Mouse (Mus musculus) spleen, adult 12 weeks (tissue): ENCODE data around the gene Ablim1.

ENCODE experiments used
- DNase-seq: peaks from one replicate; pipeline ENCODE4 v3.0.0; 2022; ENCODE audit warnings: low spot score

The Ablim1 gene

DNA sequence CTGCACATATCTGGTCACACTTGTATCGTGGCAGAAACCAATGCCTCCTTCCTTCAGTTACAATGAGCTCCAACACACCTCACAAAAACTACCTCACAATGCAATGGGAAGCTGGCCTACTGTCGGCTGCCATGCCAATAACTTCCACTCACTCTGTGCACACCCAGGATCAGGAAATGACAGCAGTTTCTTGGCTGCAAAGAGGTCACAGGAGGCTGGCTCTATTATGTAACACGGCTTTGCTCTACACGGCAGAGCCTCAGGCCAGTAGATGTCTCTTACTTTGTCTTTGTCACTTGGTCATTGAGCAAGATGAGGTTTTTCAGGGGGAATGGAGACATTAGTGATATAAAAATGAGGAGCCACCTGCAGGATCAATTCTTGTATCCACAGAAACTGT lies 126.2 kb downstream of the Ablim1 start:
- DNase-seq = no peak

DNA sequence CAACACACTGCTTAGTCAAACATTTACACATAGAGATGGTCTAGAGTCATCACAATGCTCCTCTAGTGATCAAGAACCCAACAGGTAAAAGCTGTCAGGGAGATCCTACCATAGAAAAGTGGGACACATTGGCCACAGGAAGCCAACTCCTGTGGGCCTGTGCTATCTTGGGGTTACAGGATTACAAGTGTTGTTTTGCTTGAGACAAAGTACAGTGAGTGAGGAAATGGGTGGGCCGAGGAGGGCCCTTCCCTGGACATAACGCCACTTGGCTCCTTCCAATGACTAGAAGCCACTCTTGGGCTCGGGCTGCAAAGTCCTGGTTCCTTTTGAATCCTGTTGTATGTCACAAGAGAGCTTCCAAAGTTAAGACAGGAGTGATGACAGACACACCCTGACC lies 129.7 kb downstream of the Ablim1 start:
- DNase-seq = no peak

DNA sequence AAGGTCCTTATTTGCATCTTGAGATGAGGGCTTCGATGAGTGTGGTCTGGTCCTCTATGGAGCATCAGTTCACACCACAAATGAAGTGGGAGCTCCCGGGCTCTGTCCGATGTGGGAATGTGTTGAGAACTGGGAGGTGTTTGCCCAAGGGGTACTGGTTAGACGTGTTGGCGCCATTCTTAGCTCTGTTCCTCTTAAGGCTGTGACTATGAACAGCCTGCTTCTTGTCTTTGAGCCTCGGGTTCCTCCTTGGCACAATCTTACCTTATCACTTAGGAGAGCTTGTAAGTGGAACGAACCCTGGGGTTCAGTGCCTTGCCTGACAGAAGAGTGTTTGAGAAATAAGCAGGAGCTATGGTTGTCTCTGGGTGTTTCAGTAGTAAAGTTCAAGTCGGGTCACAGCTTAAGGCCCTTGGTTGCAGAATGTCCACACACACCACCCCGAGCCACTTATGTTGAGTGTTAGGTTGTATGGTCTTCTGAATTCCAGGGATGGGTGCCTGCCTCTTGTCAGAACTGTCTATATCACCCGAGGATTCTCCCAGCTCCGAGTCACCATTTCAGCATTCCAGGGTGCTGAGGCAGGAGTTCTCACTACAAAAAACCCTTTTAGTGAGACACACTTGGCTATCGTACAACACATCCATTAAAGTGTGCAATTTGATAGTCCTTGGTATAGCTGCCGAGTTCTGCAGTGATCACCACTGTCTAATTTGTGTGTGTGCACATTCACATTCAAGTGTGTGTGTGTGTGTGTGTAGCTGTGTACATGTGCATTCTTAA lies 131.6 kb downstream of the Ablim1 start:
- no peak for DNase-seq

DNA sequence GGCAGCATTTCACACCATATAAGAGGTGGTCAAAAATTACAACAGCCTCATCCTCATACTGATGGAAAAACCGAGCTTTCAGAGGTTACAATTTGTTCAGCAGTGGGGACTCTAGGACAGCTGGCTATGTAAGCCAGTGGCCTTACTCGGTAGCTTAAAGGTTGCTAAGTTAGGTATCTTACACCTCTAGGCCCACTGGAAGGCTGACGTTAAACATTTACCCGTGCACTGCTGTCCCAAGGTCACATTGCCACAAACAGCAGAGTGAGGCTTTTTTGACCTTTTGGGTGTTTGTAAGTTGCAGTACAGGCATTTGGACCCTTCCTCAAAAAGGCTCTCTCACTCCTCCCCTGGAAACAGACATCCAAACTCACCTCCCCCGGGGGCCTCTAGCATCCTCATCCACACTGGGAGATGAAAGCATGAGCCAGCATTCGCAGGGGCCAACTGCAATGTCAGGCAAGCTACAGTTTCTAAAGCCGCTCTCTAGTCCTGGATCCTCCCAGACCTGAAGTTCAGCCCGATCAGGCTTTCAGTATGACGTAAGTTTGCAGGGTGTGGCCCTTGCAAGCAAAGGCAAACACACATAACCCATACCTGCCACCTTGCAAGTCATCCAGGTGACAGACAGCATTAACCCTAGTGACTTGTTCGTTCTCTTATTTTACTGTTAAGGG lies 132.7 kb downstream of the Ablim1 start:
- no peak for DNase-seq

DNA sequence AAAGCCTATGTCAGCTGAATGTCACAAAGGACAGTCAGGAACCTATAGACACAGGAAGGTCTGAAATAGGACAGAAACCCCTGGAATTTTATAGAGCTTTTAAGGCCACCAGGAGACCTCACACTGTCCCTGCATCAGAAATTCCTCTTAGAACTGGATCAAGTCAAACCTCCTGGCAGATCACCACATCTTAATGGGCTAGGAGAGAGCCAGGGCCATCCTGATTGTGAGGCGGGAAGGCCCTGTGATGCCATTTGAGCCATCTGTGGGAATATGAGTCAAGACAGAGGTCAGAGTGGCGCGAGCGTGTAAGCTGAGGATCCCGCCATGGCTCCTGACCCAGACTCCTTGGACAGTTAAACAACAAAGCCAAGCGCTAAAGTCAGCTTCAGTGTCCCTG lies 133.4 kb downstream of the Ablim1 start:
- no peak for DNase-seq

DNA sequence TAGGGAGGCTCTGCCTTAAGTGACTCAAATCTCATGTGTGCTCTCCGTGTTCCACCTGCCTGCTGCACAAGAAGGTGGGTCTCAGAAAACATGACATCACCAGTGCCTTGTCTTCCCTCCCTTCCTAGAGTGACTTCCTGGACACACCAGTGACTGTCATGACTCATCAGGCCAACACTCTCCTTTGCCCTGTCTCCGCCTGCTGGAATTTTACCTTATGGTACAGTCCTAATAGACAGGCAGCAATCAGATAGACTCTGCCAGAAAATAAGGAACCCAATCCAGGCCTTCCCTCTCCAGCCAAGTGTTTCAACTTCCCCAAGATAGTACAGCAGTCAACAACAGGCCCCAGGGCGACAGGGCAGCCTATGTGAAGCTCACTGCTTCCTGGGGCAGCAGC lies 133.8 kb downstream of the Ablim1 start:
- DNase-seq = no peak

DNA sequence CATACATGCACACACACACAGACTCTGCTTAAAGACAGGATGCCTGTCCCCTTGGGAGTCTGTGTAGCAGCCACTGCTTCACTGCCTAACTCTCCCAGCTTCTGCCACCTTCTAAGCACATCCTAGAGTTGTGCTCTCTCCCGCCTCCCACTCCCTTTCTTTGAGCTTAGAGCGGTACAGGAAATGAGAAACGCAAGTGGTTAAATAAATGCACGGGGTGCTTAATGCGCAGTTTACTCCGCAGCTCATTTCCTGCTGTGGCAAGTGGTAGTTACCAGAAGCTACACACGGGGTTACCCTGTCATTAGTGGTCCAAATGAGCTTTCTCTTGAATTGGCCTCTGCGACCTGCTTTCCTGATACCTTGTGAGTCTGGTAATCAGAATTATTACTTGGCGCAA lies 134.4 kb downstream of the Ablim1 start:
- no peak for DNase-seq

DNA sequence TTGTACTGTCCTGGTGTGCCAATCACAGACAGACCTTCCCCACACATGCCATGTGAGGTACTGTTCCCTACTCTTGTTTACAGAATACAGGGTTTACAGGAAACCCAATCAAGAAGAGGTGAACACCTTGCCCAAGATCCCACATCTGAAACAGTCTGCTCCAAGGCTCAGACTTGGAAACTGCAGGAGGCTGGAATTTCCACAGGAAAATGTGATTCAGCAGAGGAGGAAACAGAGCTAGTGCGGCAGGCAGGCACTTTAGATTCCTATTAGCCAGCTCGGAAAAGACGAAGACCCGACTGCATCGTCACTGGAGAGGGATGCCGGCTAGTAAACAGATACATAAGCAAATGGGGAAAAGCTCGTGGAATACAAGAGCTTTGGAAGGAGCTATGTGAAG lies 135.4 kb downstream of the Ablim1 start:
- no peak for DNase-seq

DNA sequence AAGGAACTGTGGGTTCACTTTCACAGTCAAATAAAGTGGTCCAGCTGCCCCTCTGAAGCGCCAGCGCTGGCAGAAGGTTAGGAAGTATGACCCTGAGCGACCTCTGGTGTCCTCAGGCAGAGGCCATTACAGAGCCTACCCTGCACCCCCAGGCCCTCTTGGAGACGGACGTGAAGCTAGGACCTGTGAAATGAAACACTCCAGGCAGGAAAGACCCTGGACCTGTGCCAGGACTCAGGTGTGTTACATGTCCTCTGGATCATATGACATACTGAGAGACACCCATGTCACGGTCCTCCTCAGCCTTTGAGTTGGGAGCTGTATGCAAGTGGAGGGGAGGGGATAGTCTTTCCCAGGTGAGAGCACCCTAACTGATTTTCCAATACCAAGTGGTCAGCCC lies 137.4 kb downstream of the Ablim1 start:
- DNase-seq = no peak

DNA sequence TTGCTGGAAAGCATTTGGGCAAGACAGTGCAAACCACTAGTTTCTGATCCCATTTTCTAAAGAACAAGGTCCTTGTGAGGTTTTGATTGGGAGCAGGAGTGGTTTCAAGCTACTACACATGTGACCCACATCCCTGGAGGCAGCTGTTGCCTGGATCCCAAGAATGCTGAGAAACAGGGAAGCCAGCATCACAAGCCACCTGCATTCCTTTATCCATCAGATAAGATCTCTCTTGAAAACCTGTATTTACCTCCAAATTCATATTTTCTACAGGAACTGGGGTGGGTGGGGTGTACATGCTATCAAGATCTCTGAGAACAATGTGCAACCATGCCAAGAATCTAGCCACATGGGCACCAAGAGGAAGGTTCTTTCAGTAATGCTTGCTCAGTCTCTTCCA lies 139.6 kb downstream of the Ablim1 start:
- no peak for DNase-seq

DNA sequence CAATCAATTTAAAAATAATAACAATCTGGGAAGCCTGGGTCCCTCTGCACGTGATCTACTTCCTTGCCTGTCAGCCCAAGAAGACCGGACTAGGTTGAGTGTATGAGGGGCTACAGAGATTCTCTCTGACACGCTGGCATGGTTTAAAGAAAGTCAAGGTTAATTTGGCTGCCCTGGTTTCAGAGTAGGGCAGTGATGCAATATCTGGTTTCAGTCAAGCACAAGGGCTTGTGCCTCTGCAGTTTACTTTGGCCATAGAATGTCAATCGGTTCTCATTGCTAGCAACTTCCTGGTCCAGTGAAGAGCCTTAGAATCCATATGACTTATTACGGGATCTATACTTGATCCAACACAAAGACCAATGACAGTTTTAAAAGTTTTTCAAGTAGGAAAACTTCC lies 140.2 kb downstream of the Ablim1 start:
- no peak for DNase-seq

DNA sequence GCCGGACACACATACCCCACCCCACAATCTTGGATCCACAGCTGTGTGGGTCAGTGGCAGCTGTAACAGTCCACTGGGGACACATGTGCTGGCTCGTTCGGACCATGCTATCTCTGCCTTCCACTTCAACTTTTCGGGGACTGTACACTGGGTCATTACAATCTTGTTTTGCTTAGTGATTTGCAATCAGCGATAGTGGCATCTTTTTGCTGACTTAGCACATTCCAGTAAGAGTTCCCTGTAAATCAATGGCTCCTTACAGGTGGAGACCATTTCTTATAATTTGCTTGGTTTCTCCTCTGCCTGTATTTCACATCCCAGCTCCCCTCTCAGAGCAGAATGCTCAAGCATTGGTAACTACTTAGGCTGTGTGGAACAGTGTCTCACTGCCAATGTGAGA lies 140.7 kb downstream of the Ablim1 start:
- DNase-seq = no peak

DNA sequence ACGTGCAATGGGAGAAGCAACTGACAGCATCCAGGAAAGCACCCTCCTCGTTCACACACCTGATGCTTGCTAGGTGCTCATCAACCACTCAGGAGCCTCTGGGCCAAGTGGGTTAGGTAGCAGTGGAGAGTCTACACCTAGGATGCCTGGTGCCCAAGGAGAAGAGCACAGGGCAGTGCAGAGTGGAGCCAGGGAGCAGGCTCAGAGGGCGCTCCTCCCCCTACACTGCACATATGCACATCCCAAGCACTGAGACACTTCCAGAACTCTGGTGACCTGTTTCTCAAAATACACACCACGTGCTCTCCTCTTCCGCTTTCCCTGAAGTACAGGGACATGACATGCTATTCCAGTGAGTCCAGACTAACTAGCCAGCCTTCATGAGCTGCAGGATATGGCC lies 142.4 kb downstream of the Ablim1 start:
- no peak for DNase-seq

DNA sequence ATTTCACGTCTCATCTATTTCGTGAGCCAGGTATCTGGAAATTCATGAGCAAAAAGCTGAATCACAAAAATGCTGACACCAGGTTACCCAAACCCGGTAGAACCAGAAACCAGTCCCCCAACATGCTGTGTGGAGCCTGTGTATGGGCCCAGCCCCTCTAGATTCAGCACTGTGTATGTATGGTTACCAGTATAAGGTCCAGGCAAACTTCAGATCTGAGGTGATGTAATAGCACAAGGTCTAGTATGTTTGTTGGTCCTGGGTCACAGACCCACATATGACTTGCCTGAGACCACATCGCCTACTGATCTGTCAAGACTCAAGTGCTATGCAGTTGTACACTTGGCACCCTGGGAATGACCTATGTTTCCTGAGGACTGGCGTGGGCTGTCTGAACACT lies 143.8 kb downstream of the Ablim1 start:
- DNase-seq = no peak

DNA sequence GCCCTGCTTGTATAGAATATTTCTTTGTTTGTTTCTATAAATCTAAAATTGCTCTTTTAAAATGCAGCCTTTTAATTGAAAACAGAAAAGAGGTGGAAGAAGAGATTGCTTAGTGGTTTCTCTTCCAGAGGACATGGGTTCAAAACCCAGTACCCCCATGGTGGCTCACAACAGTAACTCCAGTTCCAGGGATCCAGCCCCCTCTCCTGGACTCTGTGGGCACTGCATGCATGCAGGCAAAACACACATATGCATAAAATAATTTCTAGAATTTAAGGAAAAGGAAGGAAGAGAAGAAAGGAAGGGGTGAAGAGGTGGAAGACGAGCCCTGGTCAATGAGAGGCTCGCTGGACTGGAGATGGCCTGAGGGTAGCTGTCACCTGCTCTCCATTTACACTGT lies 145.2 kb downstream of the Ablim1 start:
- no peak for DNase-seq

DNA sequence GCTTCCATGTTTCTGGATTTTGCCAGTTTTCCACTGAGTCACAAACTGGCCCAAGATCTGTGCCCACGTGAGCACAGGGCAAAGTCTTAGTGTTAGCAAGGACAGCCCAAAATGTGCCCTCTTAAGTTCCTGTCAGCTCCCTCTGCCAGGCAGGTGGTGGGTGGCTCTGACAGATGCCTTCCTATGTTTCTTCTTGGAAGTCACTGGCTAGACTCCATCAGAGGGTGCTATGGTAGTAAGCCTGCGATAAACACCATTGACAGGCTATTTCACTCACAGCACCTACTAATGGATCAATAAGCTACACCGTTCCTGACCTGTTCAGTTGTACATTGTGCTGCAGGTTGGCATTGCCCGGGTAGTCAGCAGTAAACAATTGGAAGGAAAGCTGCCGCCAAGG lies 147.0 kb downstream of the Ablim1 start:
- no peak for DNase-seq

DNA sequence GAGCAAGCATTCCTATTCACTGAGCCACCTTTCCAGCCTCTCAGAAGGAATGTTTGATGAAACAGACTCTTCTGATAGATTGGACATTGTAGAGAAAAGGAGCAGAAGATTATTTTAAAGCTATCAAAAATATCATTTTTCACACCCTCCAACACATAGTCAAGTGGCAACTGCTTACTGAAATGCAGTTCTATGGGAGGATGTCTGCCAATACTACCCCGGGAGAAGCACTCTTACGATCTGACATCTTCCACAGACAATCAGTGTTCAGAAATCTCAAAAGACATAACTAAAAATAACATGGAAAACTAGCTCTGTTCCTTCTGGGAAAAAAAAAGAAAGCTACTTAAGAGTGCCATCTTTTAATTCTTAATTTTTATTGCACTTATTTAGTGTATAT lies 149.8 kb downstream of the Ablim1 start:
- DNase-seq = no peak

DNA sequence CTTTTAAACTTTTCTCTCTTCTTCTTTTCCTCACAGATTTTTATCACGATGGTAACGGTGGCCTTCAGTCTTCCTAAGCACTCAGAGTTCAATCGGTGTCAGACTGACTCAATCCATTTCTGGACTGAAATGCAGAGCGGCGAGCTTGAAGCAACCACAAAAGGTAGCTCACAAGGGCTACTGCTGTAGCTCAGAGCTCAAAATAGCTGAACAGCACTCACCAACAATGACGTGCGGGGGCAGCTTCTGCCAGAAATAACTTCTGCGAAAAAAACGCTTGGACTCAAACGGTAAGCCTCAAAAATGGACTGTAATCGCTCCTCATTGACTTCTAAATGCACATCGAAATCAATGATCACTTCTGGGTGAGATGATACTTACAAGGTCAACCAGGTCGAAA lies 151.4 kb downstream of the Ablim1 start:
- no peak for DNase-seq

DNA sequence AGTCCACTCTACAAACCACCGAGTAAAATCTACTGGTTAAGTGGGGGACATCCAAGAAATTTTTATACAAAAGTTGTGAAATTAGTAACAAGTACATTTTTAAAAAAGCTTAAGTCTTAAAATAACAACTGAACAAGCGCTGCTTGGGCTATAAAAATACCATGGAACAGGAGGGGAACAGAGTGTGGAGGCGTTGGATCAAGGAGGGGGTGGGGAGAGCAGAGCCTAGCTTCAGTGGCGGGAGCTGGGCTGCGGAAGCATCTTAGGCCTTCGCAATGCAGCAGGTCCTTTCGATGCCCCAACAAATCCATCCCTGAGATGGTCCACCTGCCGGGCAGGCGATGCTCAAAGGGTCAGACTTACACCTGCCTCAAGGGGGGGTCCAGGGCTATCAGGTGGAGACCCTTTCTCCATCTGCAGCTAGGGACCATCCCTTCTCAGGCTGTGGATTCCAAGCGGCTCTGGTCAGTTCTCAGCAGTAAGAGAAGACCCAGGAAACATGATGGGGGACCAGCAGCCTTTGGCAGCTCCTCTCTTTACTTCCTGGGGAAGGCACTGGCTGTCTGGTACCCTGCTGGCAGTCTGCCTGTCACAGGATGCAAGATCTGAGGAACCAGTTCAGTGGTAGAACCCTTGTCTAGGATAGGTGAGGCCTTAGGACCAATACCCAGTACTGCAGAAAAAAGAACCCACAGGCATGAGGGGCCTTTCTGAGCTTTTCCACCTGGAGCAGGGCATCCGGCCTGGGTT lies 152.6 kb downstream of the Ablim1 start:
- DNase-seq = no peak

DNA sequence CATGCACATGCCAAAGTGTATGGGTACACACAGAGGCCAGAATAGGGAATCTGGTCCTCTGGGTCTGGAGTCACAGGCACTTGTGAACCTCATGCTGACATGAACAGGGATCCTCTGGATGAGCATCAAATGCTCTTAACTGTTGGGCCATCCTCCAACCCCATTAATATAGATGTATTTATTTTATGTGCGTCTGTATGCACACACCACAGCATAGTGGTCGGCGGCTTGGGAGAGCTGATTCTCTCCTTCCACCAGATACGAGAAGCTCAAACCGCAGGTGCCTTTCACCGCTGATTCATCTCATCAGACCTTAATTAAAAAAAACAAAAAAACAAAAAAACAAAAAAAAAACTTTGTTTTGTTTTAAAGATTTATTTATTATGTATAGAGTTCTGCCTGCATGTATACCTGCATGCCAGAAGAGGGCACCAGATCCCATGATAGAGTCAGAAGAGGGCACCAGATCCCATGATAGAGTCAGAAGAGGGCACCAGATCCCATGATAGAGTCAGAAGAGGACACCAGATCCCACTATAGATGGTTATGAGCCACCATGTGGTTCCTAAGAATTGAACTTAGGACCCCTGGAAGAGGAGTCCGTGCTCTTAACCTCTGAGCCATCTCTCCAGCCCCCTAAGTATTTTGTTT lies 153.6 kb downstream of the Ablim1 start:
- no peak for DNase-seq

DNA sequence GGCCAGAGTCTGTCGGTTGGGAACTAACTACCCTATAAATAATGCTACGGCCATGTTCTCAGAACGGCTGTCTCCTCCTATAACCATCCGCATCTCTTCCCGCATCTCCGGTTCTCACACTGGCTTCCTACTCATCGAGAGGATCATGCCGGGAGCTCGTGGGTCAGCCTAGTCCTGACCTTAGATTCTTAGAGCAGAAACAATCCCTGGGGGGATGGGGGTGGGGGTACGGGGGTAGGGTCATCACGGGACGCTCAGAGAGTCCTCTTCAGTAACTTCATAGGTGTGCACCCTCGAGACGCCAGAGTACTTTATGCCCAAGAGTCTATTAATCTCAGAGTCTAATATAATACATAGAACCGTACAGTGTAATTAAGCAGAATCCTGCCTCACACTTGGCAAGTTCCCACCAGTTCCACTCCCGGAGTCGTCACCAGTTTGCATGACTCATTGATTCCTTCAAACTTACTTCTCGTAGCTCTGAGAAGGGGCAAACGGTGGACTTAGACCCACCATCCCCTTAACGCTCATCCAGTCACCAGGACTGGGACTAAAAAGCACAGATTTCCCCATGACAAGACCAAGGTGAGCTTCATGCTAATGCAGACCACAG lies 156.9 kb downstream of the Ablim1 start:
- no peak for DNase-seq
